Mouse (Mus musculus) mouse embryonic stem cell (cell line): ENCODE measurements around the gene Gm7075.
"Not testable (repeated sequence)": the region's sequence is repeated elsewhere in the genome, so short reads cannot be mapped to it uniquely, and the experiment has no call there.

Experiments
- in situ Hi-C, 2 experiments: fragments of 300-500 bp; cut with MboI; formaldehyde crosslinking; loops; 1 replicate in 1 of 2; 3 replicates in 1 of 2; pipeline ENCODE4 v1.14.3; 2019 to 2020; ENCODE audit warnings: low sequenced_read_pairs in 2 of 2, low pct_unique_long_range_greater_than_20kb in 1 of 2, mixed read lengths in 1 of 2; ENCODE audit not compliant: unreplicated experiment in 1 of 2

Gm7075 gene

GRCm38 (mm10) chr10:63421739-63422735 is at the start of gene Gm7075:
Gm7075 (minus strand) TSS chr10:63421789.
- in situ Hi-C loops = loop anchor here in 1 of 2 experiments (5.0 kb wide), 1 partner anchor 150 kb away; no protein-coding TSS in a partner anchor

DNA sequence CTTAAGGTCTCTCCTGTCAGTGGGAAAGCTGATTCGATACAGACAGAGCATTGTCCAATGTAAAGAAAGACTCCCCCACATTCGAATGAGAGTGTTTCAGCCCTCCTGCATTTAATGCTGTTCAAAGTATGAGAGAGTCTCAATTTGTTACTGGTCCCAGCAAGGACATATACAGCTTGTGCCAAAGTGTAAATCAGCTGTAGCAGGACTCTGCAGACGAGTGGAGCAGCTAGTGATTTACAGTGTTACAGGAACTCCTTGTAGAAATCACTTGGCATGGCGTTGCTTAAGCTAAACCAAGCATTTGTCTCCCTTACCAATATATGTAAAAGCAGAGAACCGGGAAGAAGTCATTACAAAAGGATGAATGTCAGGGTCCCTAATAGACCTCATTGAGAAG is 39.3 kb upstream of the Gm7075 start:
- in situ Hi-C loops = loop anchor here in 1 of 2 experiments (10.0 kb wide), 1 partner anchor 114 kb away; no protein-coding TSS in a partner anchor

DNA sequence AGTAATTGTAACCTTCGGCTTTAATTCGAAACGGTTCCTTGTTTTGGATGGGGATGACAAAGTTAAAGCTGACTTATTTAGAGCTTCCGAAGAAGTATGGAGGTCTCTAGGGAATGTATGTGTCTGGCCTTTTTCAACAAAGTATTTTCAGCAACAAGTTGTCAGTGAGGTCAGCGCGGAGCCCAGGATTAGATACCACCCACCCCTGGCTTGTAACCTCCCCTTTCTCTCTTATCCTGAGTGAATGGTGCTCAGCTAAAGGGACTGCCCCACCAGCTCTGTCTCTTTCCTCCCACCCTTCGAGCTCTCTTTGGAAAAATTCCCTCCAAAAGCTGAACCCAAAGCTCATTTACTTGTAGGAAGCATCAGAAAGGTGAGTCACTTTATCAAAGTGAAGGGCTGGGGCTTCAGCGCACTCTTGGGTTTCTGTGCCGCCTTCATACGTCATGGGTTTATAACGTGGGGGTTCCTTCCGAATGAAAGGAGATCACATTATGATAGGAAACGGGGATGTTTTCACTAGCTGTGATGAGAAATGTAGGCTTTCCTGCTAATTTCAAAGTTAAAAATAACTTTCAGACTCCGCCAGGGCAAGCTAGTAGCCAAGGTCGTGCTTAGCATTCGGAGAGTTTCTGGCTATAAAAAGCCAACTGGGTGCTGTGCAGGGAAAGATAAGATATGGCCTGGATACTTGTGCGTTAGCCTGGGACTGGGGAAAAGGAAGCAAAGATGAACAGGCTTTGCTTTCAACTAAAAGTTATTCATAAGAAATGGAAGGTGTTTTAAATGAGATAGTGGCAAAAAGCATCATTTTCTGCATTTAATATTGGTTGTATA is 35.9 kb upstream of the Gm7075 start:
- in situ Hi-C loops = no loop called here

- in situ Hi-C loops = no loop called here
These were observed 33.7 kb upstream of the Gm7075 start for GRCm38 (mm10) chr10:63455110-63455878.

- in situ Hi-C loops = no loop called here
These were observed 32.3 kb upstream of the Gm7075 start for GRCm38 (mm10) chr10:63453926-63454325.

- in situ Hi-C loops = not testable (repeated sequence)
These were observed 23.2 kb upstream of the Gm7075 start for GRCm38 (mm10) chr10:63444602-63445387.

DNA sequence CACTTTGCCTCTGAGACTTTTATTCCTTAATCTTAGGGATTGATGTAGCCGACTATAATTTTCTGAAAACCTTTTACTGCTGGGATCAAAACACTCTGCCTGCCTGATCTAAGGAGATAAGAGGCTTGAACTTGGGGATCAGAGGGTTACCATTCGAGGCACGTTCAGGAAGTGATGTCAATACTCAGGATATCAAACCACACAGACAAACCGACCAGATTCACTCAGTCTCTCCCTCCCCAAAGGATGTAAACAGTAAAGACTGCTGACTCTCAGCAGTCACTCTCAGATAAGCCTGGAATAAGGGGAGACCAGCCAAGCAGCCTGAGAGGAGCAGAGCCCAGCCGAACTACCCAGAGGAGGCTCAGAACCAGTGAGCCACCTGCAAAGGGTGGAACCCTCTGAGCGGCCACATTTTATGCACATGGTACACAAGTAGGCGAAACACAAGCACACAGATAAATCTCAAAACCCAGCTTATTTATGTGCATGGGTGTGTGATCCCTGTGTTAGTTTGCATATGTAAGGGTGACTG is 18.2 kb upstream of the Gm7075 start:
- in situ Hi-C loops = no loop called here

GRCm38 (mm10) chr10:63438736-63439262 is 17.2 kb upstream of the Gm7075 start:
- in situ Hi-C loops = no loop called here

GRCm38 (mm10) chr10:63432887-63433286 is 11.3 kb upstream of the Gm7075 start:
- in situ Hi-C loops = no loop called here

DNA sequence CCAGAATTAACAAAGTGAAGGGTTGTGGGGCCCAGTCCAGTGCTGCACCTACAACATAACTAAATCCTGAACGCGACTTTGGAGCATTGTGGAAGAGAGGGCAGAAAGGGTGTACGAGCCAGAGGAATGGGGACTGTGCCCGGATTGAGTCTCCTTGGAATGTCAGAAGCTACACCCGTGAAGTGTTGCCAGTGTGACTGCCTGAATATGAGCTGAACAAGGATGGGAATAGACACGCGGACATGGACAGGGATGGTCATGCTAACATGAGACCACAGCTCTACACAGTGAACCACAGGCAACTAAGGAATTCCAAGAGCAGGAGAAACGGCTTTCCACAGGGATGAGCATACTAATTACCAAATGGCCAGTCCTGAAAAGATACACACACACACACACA is 10.5 kb upstream of the Gm7075 start:
- in situ Hi-C loops = no loop called here

- in situ Hi-C loops = no loop called here
These were observed 9.7 kb upstream of the Gm7075 start for GRCm38 (mm10) chr10:63431221-63431736.

DNA sequence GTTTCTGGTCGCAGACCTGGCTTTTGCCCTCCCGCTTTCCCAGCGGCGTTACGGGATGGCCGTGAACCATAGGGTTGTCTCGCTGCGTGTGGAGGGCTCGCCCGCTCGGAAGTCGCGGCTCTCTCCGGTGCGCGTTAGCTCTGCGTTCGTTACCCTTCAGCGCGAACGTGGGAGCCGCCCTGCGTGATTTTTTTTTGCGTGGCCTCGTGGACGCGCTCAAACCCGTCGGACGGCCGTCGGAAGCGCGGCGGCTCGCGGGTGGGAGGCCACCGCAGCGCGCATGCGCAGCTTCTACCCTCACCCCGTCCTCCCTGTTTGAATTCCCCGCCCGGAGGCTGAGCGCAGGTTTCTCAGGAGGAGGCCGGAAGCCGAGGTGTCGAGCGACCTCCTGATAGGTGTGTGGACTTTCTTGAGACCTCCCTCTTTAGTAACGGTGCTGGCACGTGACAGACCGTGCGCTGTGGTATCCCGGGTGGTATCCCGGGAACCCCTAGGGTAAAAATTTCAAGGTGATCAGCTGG is 8.3 kb upstream of the Gm7075 start, which contains the start of gene Ctnna3:
Gene Ctnna3 (plus strand): TSS at position 314 of the 521 bp plus-strand sequence.
- in situ Hi-C loops = no loop called here

DNA sequence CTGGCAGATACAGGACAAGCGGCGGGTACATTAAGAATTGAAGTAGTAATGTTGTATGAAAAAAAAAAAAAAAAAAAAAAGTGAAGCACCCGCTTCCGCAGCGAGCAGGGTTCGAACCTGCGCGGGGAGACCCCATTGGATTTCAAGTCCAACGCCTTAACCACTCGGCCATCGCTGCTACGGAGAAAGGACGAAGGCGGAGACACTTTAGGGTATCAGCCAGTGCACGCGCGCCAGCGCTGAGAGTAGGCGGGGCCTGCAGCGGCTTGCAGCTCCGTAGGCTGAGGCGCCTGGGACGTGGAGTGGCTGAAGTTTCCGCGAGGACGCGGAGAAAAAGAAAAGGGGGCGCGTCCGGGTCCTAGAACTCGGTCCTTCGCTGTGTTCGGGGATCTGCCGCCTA is 7.8 kb upstream of the Gm7075 start:
- in situ Hi-C loops = no loop called here

GRCm38 (mm10) chr10:63429023-63429340 is 7.4 kb upstream of the Gm7075 start:
- in situ Hi-C loops = no loop called here

DNA sequence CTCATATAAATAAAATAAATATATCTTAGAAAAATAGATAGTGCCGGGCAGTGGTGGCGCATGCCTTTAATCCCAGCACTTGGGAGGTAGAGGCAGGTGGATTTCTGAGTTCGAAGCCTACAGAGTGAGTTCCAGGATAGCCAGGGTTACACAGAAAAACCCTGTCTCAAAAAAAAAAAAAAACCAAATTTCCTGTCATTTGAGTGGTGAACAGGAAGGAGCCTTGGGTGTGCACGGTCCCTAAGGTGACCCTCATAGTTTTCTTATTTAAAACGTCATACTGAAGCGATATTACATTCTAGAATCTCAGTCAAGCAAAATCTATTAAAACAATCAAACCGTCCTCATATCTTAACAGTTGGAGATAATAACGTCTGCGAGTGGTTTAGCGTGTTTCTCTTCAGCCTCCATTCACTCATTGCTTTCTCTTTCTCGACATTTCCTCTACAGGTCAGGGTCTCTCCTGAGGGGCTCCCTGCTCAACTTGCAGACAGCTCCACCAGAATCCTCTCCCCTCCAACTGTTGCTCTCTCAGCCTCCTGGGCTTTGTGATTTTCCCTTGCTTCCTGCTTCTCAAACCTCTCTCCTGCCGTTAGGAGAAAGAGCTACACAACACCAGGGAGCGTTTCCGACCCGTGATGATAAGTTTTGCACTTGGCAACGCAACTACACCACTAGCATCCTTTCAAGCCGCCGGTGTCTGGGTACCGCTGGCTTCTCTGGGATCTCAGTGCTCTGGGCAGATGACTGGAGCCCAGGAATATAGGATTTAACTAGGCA is 6.8 kb upstream of the Gm7075 start:
- in situ Hi-C loops = no loop called here

- in situ Hi-C loops = no loop called here
These were observed 5.6 kb upstream of the Gm7075 start for GRCm38 (mm10) chr10:63427146-63427545.
